Mouse (Mus musculus): ENCODE results near the gene Slc7a3.

DNA sequence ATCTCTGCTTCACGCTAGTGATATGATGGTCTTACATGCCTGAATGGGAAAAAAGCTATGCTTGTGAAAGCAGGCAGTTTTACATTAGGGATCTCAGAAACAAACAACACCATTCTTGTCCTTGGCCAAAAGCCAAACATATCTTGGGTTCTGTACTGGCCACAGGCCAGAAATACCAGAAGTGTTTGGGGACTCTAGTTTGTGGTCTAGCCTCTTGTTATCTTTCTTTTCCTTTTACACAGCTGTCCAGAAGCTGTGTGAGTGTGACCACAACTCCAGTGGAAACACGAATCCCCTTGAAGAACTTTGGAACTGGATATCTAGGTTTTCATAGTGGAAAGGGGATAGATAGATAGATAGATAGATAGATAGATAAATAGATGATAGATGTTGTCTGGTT, 41.2 kb upstream of the Slc7a3 start:
- TF ChIP-seq GATA1 (IDR thresholded peaks at IDR 0.05; ENCODE audit: low read length) (no peak), TAL1 (IDR thresholded peaks at IDR 0.05; ENCODE audit: low read length) (no peak)
